Mouse (Mus musculus) monocyte, adult 2 months (primary cell): Measurements from ENCODE around the gene Flad1.
A peak's percentile ranks its signal among the peaks of the same experiment; 100 is the strongest.

Experiments used
- DNase-seq, 2 experiments: peaks; one replicate each; pipeline ENCODE4 v3.0.0; 2022; ENCODE audit warnings: low spot score in 2 of 2, low read depth in 1 of 2

Flad1 gene

GRCm38 (mm10) chr3:89396654-89397005 lies 15.0 kb downstream of the Flad1 start:
- DNase-seq, result no peak

DNA sequence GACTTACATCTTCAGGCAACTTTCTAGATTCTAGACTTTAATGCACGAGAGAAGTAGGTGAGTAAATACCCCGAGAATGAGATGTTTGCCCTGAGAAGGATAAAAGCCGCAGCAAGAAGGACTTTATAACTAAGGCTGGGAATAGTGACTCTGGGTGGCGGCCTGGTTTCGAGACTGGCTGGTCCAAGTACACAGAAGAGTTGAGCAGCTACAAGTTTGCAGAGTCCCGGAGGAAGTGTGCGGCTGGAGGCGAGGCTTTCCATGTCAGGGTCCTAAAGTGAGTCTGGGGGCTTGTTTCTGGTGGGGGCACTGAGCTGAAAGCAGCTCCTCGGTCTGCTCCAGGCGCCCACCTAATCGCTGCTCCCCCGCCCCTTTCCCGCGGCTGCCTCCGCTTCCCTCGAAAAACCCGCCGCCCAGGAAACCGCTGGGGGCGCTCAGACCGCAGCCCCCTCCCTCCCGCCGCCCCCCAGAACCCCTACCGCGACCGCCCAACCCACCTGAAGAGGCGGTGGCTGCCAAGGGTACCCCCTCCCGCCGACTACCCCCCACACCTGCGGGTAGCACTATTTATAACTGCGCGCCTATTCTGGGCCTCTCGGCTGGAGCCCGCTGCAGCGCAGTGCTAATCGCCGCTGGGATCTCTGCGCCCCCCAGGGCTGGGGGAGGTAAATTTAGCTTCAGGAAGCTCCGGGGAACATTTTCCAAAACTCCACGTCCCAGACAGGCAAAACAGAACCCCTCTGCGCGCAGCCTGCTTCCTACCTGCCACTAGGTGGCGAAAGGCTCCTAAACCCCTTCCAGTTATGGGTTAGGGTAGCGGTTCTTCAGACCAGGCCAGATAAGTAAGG lies 15.6 kb downstream of the Flad1 start:
- DNase-seq, result no peak

DNA sequence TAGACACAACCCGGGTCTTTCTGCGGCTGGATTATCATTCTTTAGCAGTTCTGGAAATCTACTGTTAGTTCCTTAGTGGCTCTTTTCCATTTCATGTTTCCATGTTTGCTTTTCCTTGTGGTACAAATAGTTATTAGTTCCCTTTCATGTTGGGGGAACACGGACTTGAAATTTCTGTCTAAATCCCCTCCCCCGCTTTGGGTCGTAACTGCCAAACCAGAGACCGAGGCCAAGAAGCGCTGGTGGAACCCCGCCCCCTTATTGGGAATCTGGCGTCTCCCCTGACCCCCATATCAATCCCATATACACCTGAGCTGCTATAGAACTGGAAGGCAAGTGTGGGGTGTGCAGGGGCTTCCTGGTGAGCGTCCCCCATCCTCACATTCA lies 16.3 kb downstream of the Flad1 start:
- no peak for DNase-seq

DNA sequence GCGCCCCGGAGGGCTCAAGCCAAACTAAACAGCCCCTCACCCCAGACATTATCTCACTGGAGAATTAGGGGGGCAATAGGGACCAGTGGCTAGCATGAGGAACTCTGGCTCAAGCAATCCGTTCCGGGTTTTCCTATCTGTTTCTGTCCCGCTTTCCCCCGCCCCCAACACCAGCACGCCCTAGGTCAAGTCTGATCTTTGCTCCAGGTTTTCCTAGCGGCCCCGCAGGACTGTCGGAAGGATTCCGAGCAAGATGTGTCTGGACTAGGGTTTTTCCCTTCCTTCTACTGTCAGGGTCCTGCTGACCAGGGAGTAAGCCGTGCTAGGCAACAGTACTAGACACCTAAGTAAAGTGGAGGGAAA lies 16.8 kb downstream of the Flad1 start:
- peak; percentile 29 to 61 for DNase-seq

DNA sequence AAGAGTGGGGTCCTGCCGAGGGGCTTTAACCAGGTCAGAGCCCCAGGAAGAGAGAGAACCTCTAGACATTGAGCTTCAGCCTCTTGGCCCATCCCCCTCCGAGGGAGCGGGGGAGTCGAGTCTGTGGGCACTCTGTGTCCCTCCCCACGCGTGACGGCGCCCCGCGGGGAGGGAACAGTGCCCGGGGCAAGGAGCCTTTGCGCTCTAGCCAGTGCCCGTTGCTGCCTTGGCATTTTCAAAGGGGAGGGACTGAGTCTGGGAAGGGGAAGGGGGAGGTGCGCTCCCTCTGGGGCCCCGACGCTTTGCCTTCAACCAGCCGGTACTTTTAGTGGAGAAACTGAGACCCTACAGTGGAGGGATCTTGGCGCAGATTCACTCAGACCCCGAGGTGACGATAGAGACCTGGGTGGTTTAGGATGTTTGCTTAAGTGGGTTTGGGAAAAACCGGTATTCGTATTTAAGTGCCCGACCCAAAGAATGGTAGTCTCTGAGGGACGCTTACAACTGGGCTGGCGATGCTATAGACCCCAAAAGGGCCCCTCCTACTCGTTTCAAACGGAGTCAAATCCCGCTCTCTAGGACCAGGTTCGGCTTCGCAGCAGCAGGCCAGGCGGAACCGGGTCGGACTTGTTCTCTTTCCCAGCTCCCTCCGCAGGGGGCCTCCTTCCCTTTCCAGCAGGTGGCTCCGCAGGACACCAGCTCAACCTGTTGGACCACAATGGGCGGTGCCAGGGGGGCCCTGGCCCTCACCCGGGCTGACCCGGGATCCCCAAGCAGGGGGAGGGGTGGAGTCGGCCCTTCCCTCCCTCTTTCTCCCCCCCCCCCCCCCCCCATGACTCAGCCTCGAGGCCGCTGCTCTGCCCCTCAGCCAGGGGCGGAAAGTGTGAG lies 17.4 kb downstream of the Flad1 start, which contains the start of gene Zbtb7b:
Gene Zbtb7b (minus strand): TSS at position 771 of the 888 bp plus-strand sequence.
- peak; percentile 35 to 74 for DNase-seq

DNA sequence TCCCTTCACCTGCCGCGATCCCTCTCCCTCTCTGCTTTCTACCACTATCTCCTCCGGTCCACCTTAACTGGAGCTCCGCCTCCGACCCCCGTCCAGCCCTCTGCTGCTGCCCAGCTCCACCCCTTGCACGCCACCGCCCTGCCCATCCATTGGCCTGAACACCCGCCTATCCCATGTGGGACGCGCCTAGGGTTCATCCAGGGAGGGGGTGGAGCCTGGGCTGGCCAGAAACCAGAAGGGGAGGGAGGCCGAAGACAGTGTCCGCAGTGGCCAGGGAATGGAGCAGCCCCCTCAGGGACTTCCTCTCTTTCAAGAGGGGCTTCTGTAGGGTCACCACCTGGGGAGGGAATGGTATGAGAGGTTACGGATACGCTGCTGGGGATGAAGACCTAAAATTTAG lies 18.1 kb downstream of the Flad1 start:
- peak; percentile 96 to 97 for DNase-seq

DNA sequence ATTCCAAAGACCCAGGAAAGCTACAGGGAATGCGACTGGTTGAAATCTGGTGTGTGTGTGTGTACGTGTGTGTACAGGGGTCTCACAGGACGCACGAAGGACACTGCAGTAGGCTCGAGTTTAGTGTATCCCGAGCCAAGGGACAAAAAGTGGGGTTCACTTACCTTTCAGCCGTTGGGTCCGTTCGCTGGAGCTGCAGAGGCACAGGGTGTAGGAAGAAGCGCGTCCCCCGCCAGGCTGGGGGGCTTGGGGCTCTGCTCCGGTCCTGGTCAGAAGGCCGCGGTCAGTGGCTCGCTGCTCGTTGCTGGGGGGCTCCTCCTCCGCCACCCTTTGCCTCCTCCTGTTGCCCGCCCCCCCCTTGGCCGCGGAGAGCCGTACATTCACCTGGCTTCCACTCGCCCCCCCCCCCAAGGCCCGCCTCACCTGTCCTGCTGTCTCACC lies 18.8 kb downstream of the Flad1 start:
- no peak for DNase-seq

GRCm38 (mm10) chr3:89391663-89392511 lies 19.8 kb downstream of the Flad1 start:
- DNase-seq, result no peak

DNA sequence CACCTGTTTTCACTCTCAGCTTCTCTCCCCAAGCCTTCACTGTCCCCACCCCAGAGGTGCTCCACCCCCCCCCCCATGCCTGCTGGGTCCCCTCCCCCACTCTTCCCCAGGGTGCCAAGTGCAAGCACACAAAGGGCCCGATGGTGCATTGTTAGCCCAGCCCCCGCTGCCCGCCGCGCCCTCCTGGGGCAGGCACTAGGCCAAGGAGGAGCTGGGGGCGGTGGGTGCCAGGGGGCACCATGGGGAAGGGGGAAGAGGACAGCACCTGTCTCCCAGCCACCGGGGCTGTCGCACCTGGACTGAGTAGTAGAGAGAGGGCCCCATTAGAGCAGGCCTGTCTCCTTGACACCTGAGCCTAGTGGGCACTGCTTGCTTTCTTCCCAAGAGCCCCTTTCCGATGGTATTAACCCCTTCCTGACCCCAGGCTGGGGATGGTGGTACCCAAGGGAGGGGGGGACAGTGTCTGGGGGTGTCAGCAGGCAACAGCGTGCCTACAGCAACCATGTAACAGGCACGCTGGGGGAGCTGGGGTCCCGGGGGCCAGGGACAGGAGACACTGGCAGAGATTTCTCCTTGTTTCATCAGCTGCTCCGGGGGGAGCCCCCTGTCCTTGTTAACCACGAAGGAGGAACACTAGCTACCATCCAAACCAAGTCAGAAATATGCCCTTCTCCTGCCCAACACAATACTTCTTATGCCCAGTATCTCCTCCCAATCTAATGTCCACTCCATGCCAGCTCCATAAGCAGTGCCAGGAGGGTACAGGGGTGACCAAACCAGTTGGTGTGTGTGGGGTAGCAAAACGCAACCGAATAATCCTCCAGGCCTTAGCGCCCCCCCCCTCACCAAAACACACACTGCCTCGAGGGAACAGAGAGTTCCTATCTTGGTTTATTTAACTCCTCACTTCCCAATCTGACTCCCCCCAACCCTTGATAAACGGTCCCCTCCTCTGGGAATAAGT lies 20.7 kb downstream of the Flad1 start:
- no peak for DNase-seq

- no peak for DNase-seq
Measured at GRCm38 (mm10) chr3:89390111-89390515, 21.6 kb downstream of the Flad1 start.

DNA sequence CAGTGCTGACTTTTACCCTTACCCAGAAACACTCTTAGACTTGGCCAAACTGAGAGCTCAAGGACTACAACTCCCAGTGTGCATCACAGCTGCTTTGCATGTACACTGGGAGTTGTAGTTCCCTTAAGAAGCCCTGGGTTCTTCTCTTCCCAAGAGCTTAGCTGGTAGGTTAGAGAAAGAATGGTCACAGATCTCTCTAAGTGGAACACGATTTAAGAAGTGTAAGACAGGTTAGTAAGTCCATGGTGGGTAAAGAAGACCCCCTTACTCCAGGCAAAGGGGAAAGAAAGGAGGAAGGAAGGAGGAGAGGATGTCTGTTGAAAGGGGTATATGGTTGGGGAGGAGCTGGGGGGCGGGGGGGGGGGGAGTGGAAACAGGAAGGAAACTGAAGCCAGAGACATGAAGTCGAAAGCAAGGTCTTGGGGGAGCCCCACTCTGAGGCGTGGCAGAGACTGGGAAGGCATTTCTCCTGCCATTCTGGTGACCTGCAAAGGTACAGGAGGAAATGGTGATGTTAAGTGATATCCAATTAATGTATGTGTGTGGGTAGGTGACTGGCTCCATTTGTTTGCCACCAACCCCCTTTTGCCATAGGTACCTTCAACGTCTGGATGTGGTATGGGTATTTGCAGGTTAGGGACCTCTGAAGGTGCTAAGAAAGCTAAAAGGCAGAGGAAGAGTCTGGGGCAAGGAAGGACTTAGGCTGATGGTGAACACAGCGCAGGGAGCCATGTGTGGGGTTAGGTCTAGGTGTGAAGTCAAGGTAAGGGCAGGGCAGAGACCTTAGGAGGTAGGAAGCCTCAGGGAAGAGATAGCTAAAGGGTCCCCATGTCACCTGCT lies 22.5 kb downstream of the Flad1 start:
- DNase-seq, result no peak

DNA sequence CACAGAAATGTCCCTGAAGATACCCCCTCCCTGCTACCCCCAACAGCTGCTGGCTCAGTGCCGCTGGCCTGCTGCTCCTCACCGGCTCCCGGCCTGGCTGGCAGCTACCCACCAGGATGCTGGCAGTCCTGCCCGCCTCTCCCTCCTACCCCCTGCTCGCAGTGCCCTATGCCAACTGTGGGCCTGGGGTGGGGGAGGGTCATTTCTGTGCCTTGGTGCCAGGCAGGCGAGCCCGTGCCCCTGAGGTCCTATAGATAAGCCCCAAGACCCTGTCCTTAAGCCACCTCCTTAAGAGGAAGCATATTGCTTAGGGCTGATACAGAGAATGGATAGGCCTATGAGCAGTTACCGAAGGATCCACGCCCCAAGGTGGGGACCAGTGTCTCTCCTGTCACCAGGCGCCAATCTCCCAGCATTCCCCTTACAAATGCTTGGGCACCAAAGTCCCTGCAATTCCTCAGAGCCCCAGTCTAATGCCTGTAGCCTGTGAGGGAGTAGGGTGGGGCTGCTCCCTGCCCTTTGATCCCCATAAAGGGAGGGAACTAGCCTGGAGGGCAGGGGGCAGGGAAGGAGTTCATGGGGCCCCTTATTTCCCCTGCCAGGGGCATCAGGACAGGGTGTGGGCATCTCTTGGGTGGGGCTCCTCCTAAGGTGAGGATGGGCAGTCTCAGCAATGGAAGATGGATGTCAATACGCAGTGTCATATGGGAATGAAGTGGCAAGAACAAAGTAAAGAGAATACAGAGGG lies 23.4 kb downstream of the Flad1 start:
- no peak for DNase-seq

DNA sequence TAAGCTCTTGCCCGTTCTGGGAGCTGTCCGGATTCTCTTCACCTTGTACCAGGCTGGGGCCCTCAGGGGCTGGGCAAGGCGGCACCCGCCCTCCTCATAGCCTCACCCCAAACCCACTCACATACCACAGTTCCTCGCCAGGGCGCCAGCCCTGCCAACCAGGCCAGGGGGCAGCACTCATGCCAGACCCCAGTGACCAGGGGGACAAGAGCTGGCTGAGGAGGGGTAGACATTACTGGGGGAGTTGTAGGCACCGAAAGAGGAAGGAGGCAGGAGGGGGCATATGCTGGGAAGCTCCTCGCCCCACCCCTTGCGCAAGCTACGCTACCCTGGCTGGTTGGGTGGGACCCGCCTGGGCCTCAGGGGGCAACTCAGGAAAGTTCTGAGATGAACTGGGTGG lies 24.0 kb downstream of the Flad1 start:
- no peak for DNase-seq

DNA sequence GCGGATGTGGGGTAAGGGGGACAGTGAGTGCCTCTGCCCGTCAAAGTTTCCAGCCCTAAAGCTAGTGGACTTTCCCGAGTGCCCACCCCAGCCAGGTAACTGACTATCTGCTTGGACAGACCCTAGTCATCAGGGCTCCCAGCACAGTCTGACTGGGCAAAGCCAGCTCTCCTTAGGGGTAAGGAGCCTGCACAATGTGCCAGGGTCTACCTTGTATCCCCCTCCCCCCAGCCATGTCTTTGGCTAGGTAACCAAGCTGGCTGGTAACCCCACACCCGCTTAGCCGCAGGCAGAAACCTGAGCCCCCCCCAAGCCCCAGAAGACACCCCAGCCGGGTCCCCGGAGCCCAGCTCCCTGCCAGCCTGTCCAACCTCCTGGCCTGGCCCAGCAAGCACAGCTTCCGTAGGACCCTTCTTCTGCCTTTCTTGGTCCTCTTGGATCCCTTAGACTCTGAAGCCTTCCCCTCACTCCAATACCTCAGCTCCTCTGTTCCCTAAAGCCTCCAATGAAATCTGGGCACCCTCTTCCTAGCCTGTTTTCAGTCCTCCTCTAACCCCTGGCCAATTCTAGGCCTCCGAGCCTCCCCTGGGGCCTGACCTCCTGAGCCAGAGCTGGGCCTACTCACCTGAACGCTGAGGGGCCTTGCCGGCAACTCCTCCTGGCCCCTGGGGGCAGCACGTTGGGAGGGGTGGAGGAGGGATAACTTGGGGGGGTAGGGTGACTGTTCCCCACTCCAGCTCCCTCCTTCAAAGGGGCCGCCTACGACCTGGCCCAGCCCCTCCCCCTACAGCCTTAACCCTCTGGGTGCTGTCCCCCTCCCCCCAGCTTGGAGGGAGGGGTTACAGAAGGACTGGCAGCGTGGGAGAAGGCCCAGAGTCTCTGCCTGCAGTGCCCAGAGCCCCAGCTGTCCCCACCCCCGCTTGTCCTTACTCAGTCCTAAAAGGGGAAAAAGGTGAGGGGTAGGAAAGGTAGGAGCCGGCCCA lies 24.9 kb downstream of the Flad1 start:
- no peak for DNase-seq

DNA sequence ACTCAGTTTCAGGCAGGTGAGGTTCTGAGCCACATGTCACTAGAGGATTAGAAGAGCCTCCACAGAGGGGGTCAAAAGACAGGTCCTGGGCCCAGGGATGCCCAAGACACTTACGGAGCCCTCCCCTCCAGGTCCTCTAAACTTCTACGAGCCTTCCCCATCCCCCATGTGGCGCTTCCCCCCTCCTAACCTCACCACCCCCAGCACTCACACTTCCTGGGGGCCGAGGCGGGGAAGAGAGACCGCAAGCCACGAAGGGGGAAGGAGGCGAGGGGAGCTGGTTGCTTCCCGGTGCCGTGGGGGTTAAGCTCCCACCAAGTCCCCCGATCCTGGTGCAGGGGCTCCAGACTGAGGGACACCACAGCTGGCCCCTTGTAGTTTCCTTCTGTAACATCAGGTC lies 26.2 kb downstream of the Flad1 start:
- no peak for DNase-seq

DNA sequence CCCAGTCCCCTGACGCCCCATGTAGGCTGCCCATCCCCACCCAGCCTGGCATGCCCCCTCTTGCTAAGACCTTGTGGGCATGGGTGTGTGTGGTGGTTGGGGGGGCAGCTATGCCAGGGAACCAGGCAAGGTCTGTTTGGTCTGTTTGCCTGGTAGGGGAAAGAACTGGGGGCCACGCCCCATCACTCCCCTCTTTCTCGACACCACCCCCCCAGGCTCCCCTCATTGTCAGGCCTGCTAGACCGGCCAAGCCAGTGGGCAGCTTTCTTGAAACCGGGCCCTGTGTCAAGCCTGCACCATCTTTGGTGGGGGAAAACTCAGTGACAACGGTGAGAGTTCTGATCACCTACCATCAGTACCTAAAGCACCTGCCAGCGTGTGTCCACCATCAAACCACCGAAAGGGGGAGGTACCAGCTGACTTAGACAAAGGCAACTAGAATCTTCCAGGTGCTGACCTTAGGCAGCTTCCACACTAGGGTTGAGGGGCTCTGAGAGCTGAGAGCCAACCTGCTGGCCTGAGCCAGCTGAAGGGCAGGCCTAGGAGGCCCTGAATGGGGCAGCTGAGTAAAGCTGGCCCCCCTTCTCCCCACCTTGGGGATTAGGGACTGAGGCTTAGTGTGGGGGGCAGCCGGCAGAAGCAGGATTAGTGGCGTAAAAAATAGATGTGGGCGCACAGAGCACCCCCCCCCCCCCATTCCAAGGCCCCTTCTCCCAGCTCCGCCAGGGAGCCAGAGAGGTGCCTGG lies 27.2 kb downstream of the Flad1 start:
- no peak for DNase-seq
